Mouse (Mus musculus): ENCODE results near the gene Zfp948. TPM values are rescaled to one million over a fixed set of nuclear protein-coding genes. Genes with fewer than 3 reads are reported as not detected.

Gene Zfp948
- polyA plus RNA-seq, 1 experiment: 9.3 TPM

DNA sequence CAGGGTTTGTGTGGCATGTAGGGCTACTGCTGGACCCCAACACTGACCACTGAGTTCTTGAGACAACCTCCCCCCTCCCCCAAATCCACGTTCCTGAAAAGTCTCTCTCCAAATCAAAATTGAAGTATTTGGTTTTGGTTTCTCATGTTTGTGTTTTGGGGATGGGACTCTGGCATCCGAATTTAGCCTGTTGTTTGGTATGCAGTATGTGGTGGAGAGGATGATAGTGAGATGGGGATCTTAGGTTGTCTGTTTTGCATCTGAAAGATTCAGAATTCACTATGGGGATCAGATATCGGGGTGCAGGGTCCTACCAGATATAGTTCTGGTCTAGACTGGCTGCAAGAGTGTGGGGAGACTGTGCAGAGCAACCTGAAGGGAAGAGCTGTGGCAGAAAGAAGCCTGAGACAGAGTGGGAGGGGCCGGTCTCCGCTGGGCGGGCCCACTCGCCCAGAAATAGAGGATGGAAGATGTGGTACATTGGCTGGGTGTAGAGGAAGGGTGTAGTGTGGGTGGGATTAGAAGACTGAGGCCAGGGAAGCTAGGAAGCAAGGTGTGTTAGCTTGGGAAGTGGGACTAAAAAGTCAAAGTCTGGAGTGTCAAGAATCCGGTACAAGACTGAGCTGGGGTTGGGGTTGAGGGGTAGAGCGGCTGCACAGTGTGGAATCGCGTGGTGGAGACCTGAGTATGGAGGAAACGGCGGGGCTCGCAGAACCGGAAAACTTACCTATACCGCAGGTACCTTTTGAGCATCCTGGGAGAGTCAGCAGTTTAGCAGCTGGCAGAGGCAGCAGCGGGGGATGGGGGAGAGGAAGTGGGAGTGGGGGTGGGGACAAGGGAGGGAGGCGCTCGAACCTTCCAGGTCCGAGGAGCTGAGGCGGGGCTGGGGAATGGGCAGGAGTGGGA is 31.5 kb upstream of the Zfp948 start, which contains the start of gene Zfp52:
Gene Zfp52 (plus strand): TSS at position 444 of the 906 bp plus-strand sequence.
- Histone ChIP-seq H3K4me1 (ENCODE audit: control insufficient read depth, insufficient read depth, low read length) (peaks cover 26% of the 10 kb centered on the region), H3K4me3 (ENCODE audit: insufficient read depth, low read length) (peak within 1 kb of the TSS; percentile 99), H3K27ac (ENCODE audit: insufficient read depth, low read depth, low read length) (peak within 1 kb of the TSS; percentile 96)
- no peak; the same call in 1 of the 2 replicates for TF ChIP-seq POLR2A (IDR thresholded peaks at IDR 0.05; ENCODE audit: borderline replicate concordance, low read depth, low read length)
- TF ChIP-seq CTCF (IDR thresholded peaks at IDR 0.05; ENCODE audit: low read depth, low read length): peak; percentile 18; the same call in 1 of the 2 replicates

DNA sequence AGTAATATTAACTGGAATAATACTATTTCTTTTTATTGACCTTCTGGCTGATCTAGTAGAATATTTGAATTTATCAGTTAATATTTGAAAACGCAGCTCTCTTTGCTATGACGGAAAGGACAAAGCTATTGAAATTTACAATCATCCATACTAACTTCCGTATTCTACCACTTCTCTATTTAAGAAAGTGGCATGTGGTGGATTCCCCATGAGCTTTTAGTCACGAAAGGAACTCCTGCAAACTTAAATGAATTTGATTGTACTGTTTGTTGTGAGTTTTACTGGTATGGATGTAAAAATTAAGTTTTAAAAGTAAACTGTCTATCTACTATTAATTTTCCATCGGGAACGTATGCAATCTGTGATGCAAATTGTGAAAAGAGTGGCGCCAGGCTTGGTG is 30.7 kb upstream of the Zfp948 start:
- no peak for TF ChIP-seq POLR2A (IDR thresholded peaks at IDR 0.05; ENCODE audit: borderline replicate concordance, low read depth, low read length)
- TF ChIP-seq CTCF (IDR thresholded peaks at IDR 0.05; ENCODE audit: low read depth, low read length): no peak
- Histone ChIP-seq H3K4me1 (ENCODE audit: control insufficient read depth, insufficient read depth, low read length) (peaks cover 26% of the 10 kb centered on the region), H3K4me3 (ENCODE audit: insufficient read depth, low read length) (peak overlapping the region; percentile 99), H3K27ac (ENCODE audit: insufficient read depth, low read depth, low read length) (peak overlapping the region; percentile 96)

- TF ChIP-seq CTCF (IDR thresholded peaks at IDR 0.05; ENCODE audit: low read depth, low read length) (no peak), POLR2A (IDR thresholded peaks at IDR 0.05; ENCODE audit: borderline replicate concordance, low read depth, low read length) (no peak)
- H3K4me1 ChIP-seq (ENCODE audit: control insufficient read depth, insufficient read depth, low read length): peaks cover 23% of the 10 kb centered on the region
- peak overlapping the region; percentile 96 for H3K27ac ChIP-seq (ENCODE audit: insufficient read depth, low read depth, low read length)
- peak overlapping the region; percentile 99 for H3K4me3 ChIP-seq (ENCODE audit: insufficient read depth, low read length)
Observed at GRCm38 (mm10) chr17:21536676-21537075, 30.1 kb upstream of the Zfp948 start.

DNA sequence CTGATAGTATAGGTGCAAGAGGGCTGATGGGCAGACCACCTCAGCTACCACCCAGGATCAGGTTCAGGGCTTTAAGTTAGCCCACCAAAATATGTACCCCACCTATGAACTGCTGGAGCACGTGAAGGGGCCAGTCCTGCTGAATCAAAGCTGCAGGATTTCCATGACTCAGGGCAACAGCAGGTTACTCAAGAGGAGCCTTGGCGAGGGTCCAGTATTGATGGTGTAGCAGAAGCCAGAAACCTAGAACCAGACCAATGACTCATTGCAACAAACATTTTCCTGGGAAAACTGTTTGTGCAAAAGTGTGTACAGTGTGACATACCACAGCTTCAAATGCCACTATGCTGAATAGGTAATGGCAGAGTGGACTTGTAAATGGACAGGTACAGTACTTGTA is 9.0 kb upstream of the Zfp948 start:
- Histone ChIP-seq H3K27ac (ENCODE audit: insufficient read depth, low read depth, low read length) (no peak overlapping the region), H3K4me3 (ENCODE audit: insufficient read depth, low read length) (no peak overlapping the region), H3K4me1 (ENCODE audit: control insufficient read depth, insufficient read depth, low read length) (0 out of 2 replicates have a peak, but pooled peaks cover 3% of the 10 kb centered on the region)
- no peak for TF ChIP-seq POLR2A (IDR thresholded peaks at IDR 0.05; ENCODE audit: borderline replicate concordance, low read depth, low read length)
- TF ChIP-seq CTCF (IDR thresholded peaks at IDR 0.05; ENCODE audit: low read depth, low read length): no peak

- TF ChIP-seq POLR2A (IDR thresholded peaks at IDR 0.05; ENCODE audit: borderline replicate concordance, low read depth, low read length) (no peak), CTCF (IDR thresholded peaks at IDR 0.05; ENCODE audit: low read depth, low read length) (no peak)
- Histone ChIP-seq H3K4me1 (ENCODE audit: control insufficient read depth, insufficient read depth, low read length) (peaks cover 8% of the 10 kb centered on the region), H3K27ac (ENCODE audit: insufficient read depth, low read depth, low read length) (peak overlapping the region; percentile 76), H3K4me3 (ENCODE audit: insufficient read depth, low read length) (peak overlapping the region; percentile 85)
Observed at GRCm38 (mm10) chr17:21566220-21566619, 588 bp upstream of the Zfp948 start.

DNA sequence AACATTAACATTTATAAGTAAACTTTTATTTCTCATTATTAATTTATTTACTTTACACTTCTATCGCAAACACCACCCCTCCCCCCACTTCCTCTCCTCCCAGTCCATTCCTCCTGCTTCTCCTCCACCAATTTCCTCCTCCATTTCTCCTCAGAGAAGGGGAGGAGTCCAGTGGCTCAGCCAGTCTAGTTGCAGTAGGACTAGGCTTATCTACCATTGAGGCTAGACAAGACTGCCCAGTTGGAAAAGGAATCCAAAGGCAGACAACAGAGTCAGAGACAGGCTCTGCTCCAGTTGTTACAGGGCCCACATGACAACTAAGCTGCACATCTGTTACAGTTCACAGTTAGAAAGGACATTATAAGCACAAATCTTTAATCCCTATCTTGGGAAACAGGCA is 888 bp downstream of the Zfp948 start:
- Histone ChIP-seq H3K27ac (ENCODE audit: insufficient read depth, low read depth, low read length) (no peak overlapping the region), H3K4me3 (ENCODE audit: insufficient read depth, low read length) (peak overlapping the region; percentile 43)
- TF ChIP-seq CTCF (IDR thresholded peaks at IDR 0.05; ENCODE audit: low read depth, low read length) (no peak), POLR2A (IDR thresholded peaks at IDR 0.05; ENCODE audit: borderline replicate concordance, low read depth, low read length) (no peak)

GRCm38 (mm10) chr17:21579080-21579479 is 12.3 kb downstream of the Zfp948 start:
- H3K4me3 ChIP-seq (ENCODE audit: insufficient read depth, low read length): no peak overlapping the region
- H3K4me1 ChIP-seq (ENCODE audit: control insufficient read depth, insufficient read depth, low read length): no peaks in the 10 kb centered on the region

More for the DNA sequence above, 888 bp downstream of the Zfp948 start:
- peaks cover 8% of the 10 kb centered on the region for H3K4me1 ChIP-seq (ENCODE audit: control insufficient read depth, insufficient read depth, low read length)

GRCm38 (mm10) chr17:21579493-21580175 is 12.8 kb downstream of the Zfp948 start:
- no peak for TF ChIP-seq POLR2A (IDR thresholded peaks at IDR 0.05; ENCODE audit: borderline replicate concordance, low read depth, low read length)
- TF ChIP-seq CTCF (IDR thresholded peaks at IDR 0.05; ENCODE audit: low read depth, low read length): peak; percentile 40; the same call in 1 of the 2 replicates
- no peak overlapping the region for H3K4me3 ChIP-seq (ENCODE audit: insufficient read depth, low read length)
- H3K4me1 ChIP-seq (ENCODE audit: control insufficient read depth, insufficient read depth, low read length): no peaks in the 10 kb centered on the region
- H3K27ac ChIP-seq (ENCODE audit: insufficient read depth, low read depth, low read length): no peak overlapping the region

More at GRCm38 (mm10) chr17:21579080-21579479, 12.3 kb downstream of the Zfp948 start:
- no peak for TF ChIP-seq CTCF (IDR thresholded peaks at IDR 0.05; ENCODE audit: low read depth, low read length)
- TF ChIP-seq POLR2A (IDR thresholded peaks at IDR 0.05; ENCODE audit: borderline replicate concordance, low read depth, low read length): no peak
- H3K27ac ChIP-seq (ENCODE audit: insufficient read depth, low read depth, low read length): no peak overlapping the region

- H3K27ac ChIP-seq (ENCODE audit: insufficient read depth, low read depth, low read length): no peak overlapping the region
- TF ChIP-seq CTCF (IDR thresholded peaks at IDR 0.05; ENCODE audit: low read depth, low read length) (no peak), POLR2A (IDR thresholded peaks at IDR 0.05; ENCODE audit: borderline replicate concordance, low read depth, low read length) (no peak)
- H3K4me1 ChIP-seq (ENCODE audit: control insufficient read depth, insufficient read depth, low read length): no peaks in the 10 kb centered on the region
- no peak overlapping the region for H3K4me3 ChIP-seq (ENCODE audit: insufficient read depth, low read length)
Observed at GRCm38 (mm10) chr17:21585521-21585920, 18.7 kb downstream of the Zfp948 start.
